Mouse (Mus musculus): Measurements from ENCODE around the gene Hmgb2. TPM values are rescaled to one million over a fixed set of nuclear protein-coding genes. Genes with fewer than 3 reads are reported as not detected.
A peak's percentile ranks its signal among the peaks of the same experiment; 100 is the strongest.

Gene Hmgb2
- polyA plus RNA-seq, 1 experiment from 2014 or later: 225 TPM

DNA sequence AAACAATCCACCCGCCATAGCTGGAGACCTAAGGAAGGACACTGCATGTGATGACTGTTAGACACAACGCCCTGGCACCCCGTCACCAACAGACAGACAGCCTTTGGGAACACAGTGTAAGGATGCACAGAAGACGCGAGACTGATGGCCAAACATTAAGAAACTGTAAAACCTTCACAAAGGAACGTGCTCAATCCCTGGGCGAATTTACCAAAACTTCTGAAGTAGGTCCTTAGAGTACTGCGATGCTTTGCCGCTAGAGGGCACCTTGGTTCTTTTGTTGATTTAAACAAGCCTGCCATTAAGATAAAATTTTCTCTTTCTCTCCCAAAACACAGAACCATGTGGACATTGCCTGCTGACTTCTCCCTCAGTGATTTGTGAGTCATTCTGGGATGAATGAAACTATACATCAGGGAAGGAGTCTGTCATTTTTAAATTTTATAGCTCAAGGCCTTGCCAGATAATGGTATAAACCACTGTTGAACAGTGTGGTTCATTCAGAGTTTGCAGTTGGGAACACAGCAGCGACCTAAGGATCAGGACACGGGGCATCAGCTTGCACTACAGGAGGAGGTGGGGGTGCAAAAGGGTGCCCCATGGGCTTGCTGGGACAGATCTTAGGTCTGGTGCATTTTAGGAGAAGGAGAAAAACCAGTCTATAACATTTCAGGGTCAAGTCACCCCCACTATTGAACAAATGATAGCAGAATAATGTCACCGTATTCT lies 28.6 kb downstream of the Hmgb2 start:
- no peak overlapping the region for H3K4me2 ChIP-seq (replicated peaks)
- peak; percentile 58 for ATAC-seq (replicated peaks)
- 52% methylated on average over 12 of the region's 12 CpGs for WGBS
- no peak overlapping the region for H3K4me3 ChIP-seq
- H3K9me3 ChIP-seq: no peaks in the 10 kb centered on the region
- no peak overlapping the region for H3K27ac ChIP-seq (replicated peaks)
- H3K27me3 ChIP-seq: no peaks in the 10 kb centered on the region
- H3K36me3 ChIP-seq: no peaks in the 10 kb centered on the region; the same call in 1 of the 2 replicates
- H3K9ac ChIP-seq (replicated peaks): no peak overlapping the region
- no peaks in the 10 kb centered on the region for H3K4me1 ChIP-seq

DNA sequence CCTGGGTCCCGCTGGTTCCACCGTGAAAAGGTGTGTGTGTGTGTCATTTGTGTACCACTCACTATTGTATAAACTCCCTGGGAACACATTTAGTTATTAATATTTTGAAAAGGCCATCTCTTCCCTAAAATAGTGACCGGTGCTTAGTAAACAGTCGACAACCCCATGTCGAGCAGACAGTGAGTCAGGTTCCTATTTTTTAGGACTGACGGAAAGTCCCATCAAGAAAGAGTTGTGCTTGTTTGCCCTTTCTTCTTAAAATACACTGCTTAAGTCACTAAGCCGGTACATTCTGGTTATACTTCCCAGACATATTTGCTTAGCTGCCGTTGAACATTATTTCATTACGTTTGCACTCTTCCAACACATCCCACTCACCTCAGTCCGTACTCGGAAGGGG lies 29.2 kb downstream of the Hmgb2 start:
- 95% methylated on average over 11 of the region's 11 CpGs for WGBS
- Histone ChIP-seq H3K27ac (replicated peaks) (no peak overlapping the region), H3K27me3 (no peaks in the 10 kb centered on the region), H3K9me3 (no peaks in the 10 kb centered on the region), H3K4me2 (replicated peaks) (no peak overlapping the region), H3K4me1 (no peaks in the 10 kb centered on the region), H3K9ac (replicated peaks) (no peak overlapping the region), H3K4me3 (no peak overlapping the region), H3K36me3 (no peaks in the 10 kb centered on the region; the same call in 1 of the 2 replicates)
- peak; percentile 15; the same call in 1 of the 2 replicates for ATAC-seq (replicated peaks)

- H3K36me3 ChIP-seq: no peaks in the 10 kb centered on the region
- H3K4me2 ChIP-seq (replicated peaks): no peak overlapping the region
- H3K9me3 ChIP-seq: no peaks in the 10 kb centered on the region
- H3K4me1 ChIP-seq: no peaks in the 10 kb centered on the region
- no peaks in the 10 kb centered on the region for H3K27me3 ChIP-seq
- no peak overlapping the region for H3K27ac ChIP-seq (replicated peaks)
- H3K4me3 ChIP-seq: no peak overlapping the region
- H3K9ac ChIP-seq (replicated peaks): no peak overlapping the region
- no peak for ATAC-seq (replicated peaks)
- WGBS: 90% methylated on average over 9 of the region's 9 CpGs
These were observed 29.7 kb downstream of the Hmgb2 start for GRCm38 (mm10) chr8:57541405-57541804.

DNA sequence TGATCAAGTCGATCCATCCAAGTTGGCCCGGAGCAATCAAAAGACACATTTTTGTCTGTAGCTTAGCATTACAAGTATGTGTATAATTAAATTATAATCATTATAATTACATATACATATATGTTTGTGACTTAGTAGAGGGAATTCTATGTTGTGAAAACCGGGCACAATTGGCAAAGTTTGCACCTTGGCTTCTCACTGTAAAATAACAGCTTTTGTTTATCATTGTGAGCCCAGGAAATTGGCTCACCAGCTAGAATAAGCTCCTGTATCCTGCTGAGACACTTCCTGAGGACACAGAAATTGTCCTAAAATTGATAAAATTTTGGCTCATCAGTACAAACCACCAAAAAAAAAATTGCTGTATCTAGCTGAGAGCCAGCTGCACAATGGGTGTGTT lies 34.7 kb downstream of the Hmgb2 start:
- 55% methylated on average over 3 of the region's 3 CpGs for WGBS
- H3K9me3 ChIP-seq: no peaks in the 10 kb centered on the region
- no peak overlapping the region for H3K4me2 ChIP-seq (replicated peaks)
- no peak for ATAC-seq (replicated peaks)
- no peak overlapping the region for H3K9ac ChIP-seq (replicated peaks)
- no peaks in the 10 kb centered on the region for H3K27me3 ChIP-seq
- H3K36me3 ChIP-seq: no peaks in the 10 kb centered on the region
- H3K4me1 ChIP-seq: no peaks in the 10 kb centered on the region
- no peak overlapping the region for H3K27ac ChIP-seq (replicated peaks)
- H3K4me3 ChIP-seq: no peak overlapping the region

DNA sequence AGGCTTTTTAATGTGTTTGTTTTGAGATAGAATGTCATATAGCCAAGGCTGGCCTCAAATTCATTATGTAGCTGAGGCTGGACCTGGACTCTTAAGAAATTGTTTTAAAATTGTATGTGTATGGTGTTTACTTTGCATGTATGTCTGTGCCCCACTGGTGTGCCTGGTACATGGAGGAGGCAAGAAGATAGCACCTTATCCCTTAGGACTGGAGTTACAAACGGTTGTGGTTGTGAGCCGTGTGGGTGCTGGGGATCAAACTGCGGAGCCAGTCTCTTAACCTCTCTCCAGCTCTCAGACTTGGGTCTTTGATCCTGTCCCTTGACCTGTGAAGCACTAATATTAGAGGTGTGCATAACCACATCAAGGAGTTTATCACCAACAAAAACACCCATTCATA lies 35.1 kb downstream of the Hmgb2 start:
- Histone ChIP-seq H3K4me2 (replicated peaks) (no peak overlapping the region), H3K4me1 (no peaks in the 10 kb centered on the region), H3K9ac (replicated peaks) (no peak overlapping the region), H3K9me3 (no peaks in the 10 kb centered on the region), H3K27ac (replicated peaks) (no peak overlapping the region), H3K36me3 (no peaks in the 10 kb centered on the region), H3K4me3 (no peak overlapping the region), H3K27me3 (no peaks in the 10 kb centered on the region)
- 89% methylated on average over 3 of the region's 3 CpGs for WGBS
- no peak for ATAC-seq (replicated peaks)

- ATAC-seq (replicated peaks): no peak
- Histone ChIP-seq H3K4me1 (no peaks in the 10 kb centered on the region), H3K9me3 (no peaks in the 10 kb centered on the region), H3K36me3 (no peaks in the 10 kb centered on the region), H3K9ac (replicated peaks) (no peak overlapping the region), H3K4me2 (replicated peaks) (no peak overlapping the region), H3K27ac (replicated peaks) (no peak overlapping the region), H3K4me3 (no peak overlapping the region), H3K27me3 (no peaks in the 10 kb centered on the region)
- WGBS: 85% methylated on average over 12 of the region's 12 CpGs
These were observed 35.9 kb downstream of the Hmgb2 start for GRCm38 (mm10) chr8:57547581-57547980.

DNA sequence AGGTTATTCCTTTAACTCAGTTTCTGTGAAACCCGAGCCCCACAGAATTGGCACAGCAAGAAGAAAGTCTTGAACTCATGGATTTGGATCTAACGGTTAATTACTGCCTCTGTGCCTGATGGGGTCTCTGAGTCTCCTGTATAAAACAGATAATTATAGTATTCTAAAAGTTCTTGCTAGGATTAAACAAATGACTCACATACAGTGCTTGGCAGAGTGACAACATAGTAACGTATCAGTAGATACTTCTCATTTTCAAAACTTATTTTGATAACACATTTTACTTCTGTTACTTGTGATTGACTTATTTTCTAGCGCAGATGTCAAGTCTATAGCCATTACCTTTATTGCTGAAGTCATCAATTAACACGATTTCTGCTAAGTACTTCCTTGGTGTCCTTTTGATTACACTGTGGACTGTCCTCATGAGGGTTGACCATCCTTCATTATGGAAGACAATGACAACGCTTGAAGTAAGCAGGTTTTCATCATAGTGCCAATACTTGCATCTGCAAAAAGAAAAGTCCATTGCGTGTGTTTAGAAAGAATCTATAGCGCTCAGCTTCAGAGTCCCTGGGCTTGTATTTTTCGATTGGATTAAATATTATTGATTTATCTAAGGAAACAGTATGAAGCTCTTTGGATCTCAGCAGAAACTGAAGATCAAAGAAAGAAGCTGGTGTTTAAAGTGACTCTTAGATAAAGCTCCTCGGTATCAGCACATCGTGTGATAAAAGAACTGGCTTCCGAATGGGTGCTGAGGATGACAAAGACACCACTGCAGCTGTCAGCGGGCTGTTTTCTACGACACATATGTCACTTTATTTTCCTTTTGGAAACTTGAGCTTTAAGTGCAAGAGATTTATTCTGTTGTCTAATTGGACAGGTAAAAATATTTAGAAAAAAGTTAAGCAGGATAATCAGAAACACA lies 40.7 kb downstream of the Hmgb2 start:
- Histone ChIP-seq H3K9me3 (no peaks in the 10 kb centered on the region), H3K9ac (replicated peaks) (no peak overlapping the region), H3K4me1 (no peaks in the 10 kb centered on the region), H3K4me2 (replicated peaks) (no peak overlapping the region), H3K27ac (replicated peaks) (no peak overlapping the region), H3K4me3 (no peak overlapping the region), H3K36me3 (no peaks in the 10 kb centered on the region), H3K27me3 (no peaks in the 10 kb centered on the region)
- 85% methylated on average over 14 of the region's 14 CpGs for WGBS
- no peak for ATAC-seq (replicated peaks)

- Histone ChIP-seq H3K9ac (replicated peaks) (no peak overlapping the region), H3K36me3 (no peaks in the 10 kb centered on the region), H3K4me3 (no peak overlapping the region), H3K27me3 (no peaks in the 10 kb centered on the region), H3K27ac (replicated peaks) (no peak overlapping the region), H3K9me3 (no peaks in the 10 kb centered on the region), H3K4me2 (replicated peaks) (no peak overlapping the region), H3K4me1 (no peaks in the 10 kb centered on the region)
- ATAC-seq (replicated peaks): no peak
- 86% methylated on average over 9 of the region's 9 CpGs for WGBS
These were observed 49.2 kb downstream of the Hmgb2 start for GRCm38 (mm10) chr8:57560926-57561325.

- no peaks in the 10 kb centered on the region for H3K9me3 ChIP-seq
- ATAC-seq (replicated peaks): no peak
- 87% methylated on average over 3 of the region's 3 CpGs for WGBS
These were observed 51.0 kb downstream of the Hmgb2 start for GRCm38 (mm10) chr8:57562741-57563140.

GRCm38 (mm10) chr8:57563726-57564125 lies 52.0 kb downstream of the Hmgb2 start:
- H3K9ac ChIP-seq (replicated peaks): no peak overlapping the region
- H3K4me2 ChIP-seq (replicated peaks): no peak overlapping the region
- H3K27me3 ChIP-seq: no peaks in the 10 kb centered on the region
- WGBS: 81% methylated on average over 15 of the region's 15 CpGs
- no peaks in the 10 kb centered on the region for H3K9me3 ChIP-seq
- no peaks in the 10 kb centered on the region for H3K4me1 ChIP-seq
- no peak for ATAC-seq (replicated peaks)
- no peak overlapping the region for H3K27ac ChIP-seq (replicated peaks)
- no peaks in the 10 kb centered on the region for H3K36me3 ChIP-seq
- no peak overlapping the region for H3K4me3 ChIP-seq

More at GRCm38 (mm10) chr8:57562741-57563140, 51.0 kb downstream of the Hmgb2 start:
- Histone ChIP-seq H3K27me3 (no peaks in the 10 kb centered on the region), H3K4me1 (no peaks in the 10 kb centered on the region), H3K27ac (replicated peaks) (no peak overlapping the region), H3K9ac (replicated peaks) (no peak overlapping the region), H3K36me3 (no peaks in the 10 kb centered on the region), H3K4me3 (no peak overlapping the region), H3K4me2 (replicated peaks) (no peak overlapping the region)

DNA sequence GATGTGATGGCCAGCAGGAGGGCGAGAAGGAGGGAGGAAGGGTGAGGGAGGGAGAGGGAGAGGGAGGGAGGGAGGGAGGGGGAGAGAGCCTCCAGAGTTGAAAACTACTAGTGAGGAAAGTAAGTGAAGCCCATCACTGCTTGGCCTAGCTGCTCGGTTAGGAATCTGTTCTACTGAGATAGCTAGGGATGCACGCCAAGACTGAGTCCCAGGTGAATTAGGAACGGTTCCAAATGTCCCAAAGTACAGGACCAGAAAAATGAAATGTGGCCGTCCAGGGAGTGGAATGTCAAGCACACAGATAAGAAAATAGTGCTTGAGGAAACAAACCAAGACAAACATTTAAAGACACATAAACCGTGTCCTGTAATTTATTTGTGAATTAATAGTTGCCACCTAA lies 53.3 kb downstream of the Hmgb2 start:
- Histone ChIP-seq H3K4me2 (replicated peaks) (no peak overlapping the region), H3K9ac (replicated peaks) (no peak overlapping the region), H3K4me3 (no peak overlapping the region), H3K4me1 (0 out of 2 replicates have a peak, but pooled peaks cover 4% of the 10 kb centered on the region), H3K36me3 (no peaks in the 10 kb centered on the region), H3K27me3 (no peaks in the 10 kb centered on the region), H3K27ac (replicated peaks) (no peak overlapping the region), H3K9me3 (no peaks in the 10 kb centered on the region)
- 83% methylated on average over 6 of the region's 6 CpGs for WGBS
- ATAC-seq (replicated peaks): no peak

All from forebrain, embryonic 15.5 days (tissue).